Mouse (Mus musculus): Measurements from ENCODE around the gene Rhbdd3. TPM values are rescaled to one million over a fixed set of nuclear protein-coding genes. Genes with fewer than 3 reads are reported as not detected.

Rhbdd3 gene
- polyA plus RNA-seq, 1 experiment from 2014 or later = 26.2 TPM

- ATAC-seq (replicated peaks; ENCODE audit: insufficient number of reproducible peaks, insufficient read depth, low FRiP score, low read depth) = no peak
- Histone ChIP-seq H3K4me3 (no peak overlapping the region), H3K9ac (no peak overlapping the region)
Measured at GRCm38 (mm10) chr11:5154961-5155805, 56.5 kb downstream of the Rhbdd3 start.

More at GRCm38 (mm10) chr11:5154961-5155805, 56.5 kb downstream of the Rhbdd3 start:
- Histone ChIP-seq H3K4me1 (replicated peaks) (peaks cover 25% of the 10 kb centered on the region), H3K9me3 (replicated peaks) (no peaks in the 10 kb centered on the region), H3K27ac (no peak overlapping the region), H3K4me2 (no peak overlapping the region), H3K36me3 (no peaks in the 10 kb centered on the region), H3K27me3 (peaks cover 9% of the 10 kb centered on the region)
- WGBS = 41% methylated on average over 10 of the region's 10 CpGs

Other genes with a start within 250 kb of the Rhbdd3 start
- 39.3 and 43.8 TPM in 2 replicates for gene Nf2, start 249.4 kb upstream of the Rhbdd3 start, polyA plus RNA-seq (2015; fragmentation: Nextera tagmentation; extraction: Ambion mirVana)
- 20.7 and 29.3 TPM in 2 replicates for gene Nipsnap1, start 225.0 kb upstream of the Rhbdd3 start, polyA plus RNA-seq (2015; fragmentation: Nextera tagmentation; extraction: Ambion mirVana)
- gene Thoc5, start 203.6 kb upstream of the Rhbdd3 start, polyA plus RNA-seq (2015; fragmentation: Nextera tagmentation; extraction: Ambion mirVana) = 18.9 and 22.5 TPM in 2 replicates
- 0.13 and 0.60 TPM in 2 replicates for gene Nefh, start 150.9 kb upstream of the Rhbdd3 start, polyA plus RNA-seq (2015; fragmentation: Nextera tagmentation; extraction: Ambion mirVana)
- 32.1 and 44.9 TPM in 2 replicates for gene Ap1b1, start 112.1 kb upstream of the Rhbdd3 start, polyA plus RNA-seq (2015; fragmentation: Nextera tagmentation; extraction: Ambion mirVana)
- 0.96 and 1.1 TPM in 2 replicates for gene Rasl10a, start 40.8 kb upstream of the Rhbdd3 start, polyA plus RNA-seq (2015; fragmentation: Nextera tagmentation; extraction: Ambion mirVana)
- 19.4 and 28.2 TPM in 2 replicates for gene Gas2l1, start 33.6 kb upstream of the Rhbdd3 start, polyA plus RNA-seq (2015; fragmentation: Nextera tagmentation; extraction: Ambion mirVana)
- gene Ewsr1, start 340 bp downstream of the Rhbdd3 start, polyA plus RNA-seq (2015; fragmentation: Nextera tagmentation; extraction: Ambion mirVana) = 359 and 482 TPM in 2 replicates
- gene Emid1, start 53.3 kb downstream of the Rhbdd3 start, polyA plus RNA-seq (2015; fragmentation: Nextera tagmentation; extraction: Ambion mirVana) = 6.5 and 14.6 TPM in 2 replicates
- gene Kremen1, start 162.6 kb downstream of the Rhbdd3 start, polyA plus RNA-seq (2015; fragmentation: Nextera tagmentation; extraction: Ambion mirVana) = 24.0 and 29.3 TPM in 2 replicates